Mouse (Mus musculus): ENCODE data around the gene Pmm1. TPM values are rescaled to one million over a fixed set of nuclear protein-coding genes. Genes with fewer than 3 reads are reported as not detected.

The Pmm1 gene
- polyA plus RNA-seq, 1 experiment from 2014 or later = 62.5 TPM

Other genes with a start within 250 kb of the Pmm1 start
- gene Zc3h7b, start 215.9 kb downstream of the Pmm1 start, polyA plus RNA-seq (2015; fragmentation: Nextera tagmentation; extraction: Ambion mirVana) = 41.5 and 44.3 TPM in 2 replicates
- 141 and 160 TPM in 2 replicates for gene Rangap1, start 215.4 kb downstream of the Pmm1 start, polyA plus RNA-seq (2015; fragmentation: Nextera tagmentation; extraction: Ambion mirVana)
- gene Tef, start 158.5 kb downstream of the Pmm1 start, polyA plus RNA-seq (2015; fragmentation: Nextera tagmentation; extraction: Ambion mirVana) = 24.2 and 24.9 TPM in 2 replicates
- 19.1 and 21.7 TPM in 2 replicates for gene Tob2, start 102.1 kb downstream of the Pmm1 start, polyA plus RNA-seq (2015; fragmentation: Nextera tagmentation; extraction: Ambion mirVana)
- 159 and 177 TPM in 2 replicates for gene Phf5a, start 89.0 kb downstream of the Pmm1 start, polyA plus RNA-seq (2015; fragmentation: Nextera tagmentation; extraction: Ambion mirVana)
- 202 and 211 TPM in 2 replicates for gene Aco2, start 88.6 kb downstream of the Pmm1 start, polyA plus RNA-seq (2015; fragmentation: Nextera tagmentation; extraction: Ambion mirVana)
- gene Polr3h, start 34.7 kb downstream of the Pmm1 start, polyA plus RNA-seq (2015; fragmentation: Nextera tagmentation; extraction: Ambion mirVana) = 85.7 and 86.0 TPM in 2 replicates
- gene Csdc2, start 24.2 kb downstream of the Pmm1 start, polyA plus RNA-seq (2015; fragmentation: Nextera tagmentation; extraction: Ambion mirVana) = 60.6 and 74.9 TPM in 2 replicates
- not detected in 2 replicates for gene 1700029P11Rik, start 19.6 kb upstream of the Pmm1 start, polyA plus RNA-seq (2015; fragmentation: Nextera tagmentation; extraction: Ambion mirVana)
- 59.9 and 65.3 TPM in 2 replicates for gene Xrcc6, start 26.9 kb upstream of the Pmm1 start, polyA plus RNA-seq (2015; fragmentation: Nextera tagmentation; extraction: Ambion mirVana)
- gene Desi1, start 72.9 kb upstream of the Pmm1 start, polyA plus RNA-seq (2015; fragmentation: Nextera tagmentation; extraction: Ambion mirVana) = 36.7 and 38.4 TPM in 2 replicates
- 270 and 290 TPM in 2 replicates for gene Snu13, start 86.7 kb upstream of the Pmm1 start, polyA plus RNA-seq (2015; fragmentation: Nextera tagmentation; extraction: Ambion mirVana)
- not detected in 2 replicates for gene 4930407I10Rik, start 98.2 kb upstream of the Pmm1 start, polyA plus RNA-seq (2015; fragmentation: Nextera tagmentation; extraction: Ambion mirVana)
- gene Mei1, start 109.1 kb upstream of the Pmm1 start, polyA plus RNA-seq (2015; fragmentation: Nextera tagmentation; extraction: Ambion mirVana) = 0.04 and 0.14 TPM in 2 replicates
- gene Ccdc134, start 167.0 kb upstream of the Pmm1 start, polyA plus RNA-seq (2015; fragmentation: Nextera tagmentation; extraction: Ambion mirVana) = 15.2 and 15.9 TPM in 2 replicates
- 200 and 218 TPM in 2 replicates for gene Srebf2, start 186.3 kb upstream of the Pmm1 start, polyA plus RNA-seq (2015; fragmentation: Nextera tagmentation; extraction: Ambion mirVana)

Measured in forebrain, embryonic 13.5 days (tissue).